Mouse (Mus musculus): ENCODE results near the gene Gm11444.

GRCm38 (mm10) chr11:85814678-85815077, 35.5 kb downstream of the Gm11444 start:
- TF ChIP-seq POLR2AphosphoS2 (IDR thresholded peaks at IDR 0.05; ENCODE audit: insufficient read length, low read depth) (no peak), MYOG (IDR thresholded peaks at IDR 0.05; ENCODE audit: control insufficient read depth in 1 of 3, insufficient read depth in 1 of 3, insufficient read length in 2 of 3, low read depth in 2 of 3) (no peak), POLR2A (IDR thresholded peaks at IDR 0.05; ENCODE audit: insufficient read length, low read depth) (no peak), REST (IDR thresholded peaks at IDR 0.05; ENCODE audit: insufficient read depth, insufficient read length) (no peak), MAX (IDR thresholded peaks at IDR 0.05; ENCODE audit: low read depth) (no peak), TCF12 (IDR thresholded peaks at IDR 0.05; ENCODE audit: insufficient read depth, poor library complexity, severe bottlenecking) (no peak), MYOD1 (IDR thresholded peaks at IDR 0.05; ENCODE audit: control insufficient read depth in 1 of 3, insufficient read length in 2 of 3, low read depth in 2 of 3) (no peak)

Measured in myocyte (in vitro differentiated cells).